Mouse (Mus musculus) frontal cortex, postnatal 14 days (tissue): Measurements from ENCODE around the gene C1ra.
"Not testable (repeated sequence)": the region's sequence is repeated elsewhere in the genome, so short reads cannot be mapped to it uniquely, and the experiment has no call there.

Experiments used
- DNase-seq, 2 experiments: peaks; one replicate each; pipeline ENCODE4 v3.0.0; 2022; ENCODE audit warnings: low spot score in 2 of 2

C1ra gene

DNA sequence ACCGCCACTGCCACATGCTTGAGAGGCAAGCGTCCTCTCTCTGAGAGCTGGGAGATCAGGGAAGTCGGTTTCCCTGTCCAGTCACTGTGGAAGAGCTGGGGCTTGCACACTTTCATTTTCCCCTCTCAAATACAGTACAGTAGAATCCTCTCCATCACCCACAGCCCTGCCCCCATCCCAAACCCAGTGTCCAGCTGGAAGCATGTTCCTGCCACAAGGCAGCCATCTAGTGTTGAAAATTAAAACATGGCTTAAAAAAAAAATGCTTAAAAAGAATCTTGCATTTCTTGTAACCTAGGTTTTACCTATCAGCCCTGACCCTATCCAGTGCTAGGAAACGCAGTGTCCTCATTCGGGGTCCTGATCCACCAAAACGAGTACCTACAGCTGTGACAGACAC lies 32.3 kb downstream of the C1ra start:
- DNase-seq, result peak in 1 of 2 experiments; percentile 7

DNA sequence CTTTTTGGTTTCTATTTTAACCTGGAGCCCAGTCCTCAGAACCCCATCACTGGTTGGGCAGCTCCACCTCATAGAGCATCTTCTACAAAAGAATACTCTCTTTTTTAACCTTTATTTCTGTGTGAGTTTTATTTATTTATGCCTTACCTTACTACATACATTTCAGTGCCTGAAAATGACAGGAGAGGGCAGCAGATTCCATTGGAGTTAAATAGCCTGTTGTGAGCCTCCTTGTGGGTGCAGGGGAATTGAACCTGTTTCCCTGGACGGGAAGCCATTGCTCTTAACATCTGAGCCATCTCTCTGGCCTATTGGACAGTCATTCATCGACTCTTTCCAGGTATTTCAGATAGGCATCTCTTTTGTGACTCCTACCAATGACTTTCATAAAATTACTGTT lies 33.2 kb downstream of the C1ra start:
- no peak for DNase-seq

DNA sequence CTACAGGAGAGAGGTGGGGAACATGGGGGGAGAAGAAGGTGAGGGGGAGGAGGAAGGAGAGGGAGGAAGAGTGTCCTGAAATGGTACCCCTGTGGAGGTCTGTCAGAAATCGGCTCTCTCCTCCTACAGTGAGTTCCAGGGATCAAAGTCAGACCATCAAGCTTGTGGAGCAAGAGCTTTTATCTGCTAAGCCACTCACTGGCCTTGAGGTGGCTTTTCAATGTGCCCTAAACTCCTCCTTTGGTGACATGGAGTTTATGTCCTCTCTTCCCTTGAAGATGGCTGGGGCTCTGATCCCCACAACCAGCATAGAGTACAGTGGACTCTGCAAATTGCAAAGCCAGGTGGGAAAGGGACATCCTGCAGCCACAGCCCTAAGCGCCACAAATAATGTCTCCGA lies 35.8 kb downstream of the C1ra start:
- not testable (repeated sequence) for DNase-seq

DNA sequence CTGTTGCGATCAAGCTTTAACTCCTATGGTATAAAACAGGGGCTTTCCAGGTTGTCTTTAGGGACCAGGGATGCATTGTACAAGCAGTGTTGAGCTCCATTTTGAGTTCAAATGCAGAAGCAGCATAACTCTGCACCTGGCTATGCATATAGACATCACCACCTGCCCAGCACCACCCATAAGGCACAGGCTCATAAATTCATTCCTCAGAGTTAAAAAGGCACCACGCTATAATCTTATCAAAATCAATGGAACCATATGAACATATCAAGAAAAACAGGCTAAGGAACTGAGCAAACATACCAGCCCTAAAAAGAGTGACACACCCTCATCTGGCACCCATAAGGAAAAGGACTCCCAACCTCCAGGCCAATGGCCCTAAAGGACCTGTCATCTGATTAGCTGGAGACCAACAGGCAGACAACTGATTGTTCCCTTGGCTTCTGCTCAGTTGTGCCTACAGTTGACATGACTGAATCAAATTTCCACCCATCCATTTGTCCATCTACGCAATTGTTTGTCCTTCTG lies 36.9 kb downstream of the C1ra start:
- DNase-seq, result no peak

DNA sequence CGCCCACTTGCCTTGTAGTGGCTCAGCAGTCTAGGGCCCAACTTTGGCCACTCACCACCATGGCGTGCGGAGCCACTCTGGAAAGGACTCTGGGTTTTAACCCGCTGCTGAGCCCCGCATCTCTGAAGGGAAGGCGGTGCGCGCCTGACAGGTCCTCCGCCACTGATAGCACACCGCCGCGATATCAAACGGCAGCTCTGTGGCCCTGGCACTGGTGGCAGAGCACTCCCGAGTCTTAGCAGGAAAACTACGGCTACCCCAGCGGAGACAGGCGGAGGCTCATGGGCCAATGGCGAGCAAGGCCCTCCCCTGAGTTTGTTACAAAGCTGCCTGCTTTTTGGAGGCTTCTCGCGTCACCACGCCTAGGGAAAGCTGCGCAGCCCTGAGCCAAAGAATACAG lies 40.6 kb downstream of the C1ra start:
- DNase-seq, result no peak

DNA sequence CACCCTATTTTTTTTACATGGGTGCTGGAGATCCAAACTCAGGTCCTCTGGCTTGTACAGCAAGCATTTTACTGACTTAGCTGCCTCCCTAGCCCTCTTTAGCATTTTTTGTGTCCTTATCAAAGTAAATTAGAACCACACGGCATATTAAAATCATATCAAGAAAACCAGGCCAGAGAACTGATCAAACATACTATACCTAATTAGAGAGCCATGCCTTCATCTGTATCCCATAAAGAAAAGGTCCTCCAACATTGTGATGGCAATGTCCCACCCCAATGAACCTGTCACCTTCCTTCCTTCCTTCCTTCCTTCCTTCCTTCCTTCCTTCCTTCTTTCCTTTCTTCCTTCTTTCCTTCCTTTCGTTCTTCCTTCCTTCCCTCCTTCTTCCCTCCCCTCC lies 43.8 kb downstream of the C1ra start:
- DNase-seq, result not testable (repeated sequence)

DNA sequence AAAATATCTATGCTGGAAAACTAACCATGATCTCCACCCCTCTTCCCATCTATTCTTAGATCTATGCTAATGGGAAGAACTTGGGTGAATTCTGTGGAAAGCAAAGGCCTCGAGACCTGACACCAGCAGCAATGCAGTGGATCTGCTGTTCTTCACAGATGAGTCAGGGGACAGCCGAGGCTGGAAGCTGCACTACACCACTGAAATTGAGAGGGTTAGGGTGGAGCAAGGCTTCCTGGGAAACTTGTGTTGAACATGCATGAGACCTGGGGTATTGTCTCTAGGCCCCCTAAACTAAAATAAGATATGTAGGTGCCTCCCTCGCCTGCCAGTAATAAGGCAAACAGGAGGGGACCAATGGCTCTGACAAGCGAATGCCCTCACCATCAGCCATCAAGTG lies 49.0 kb downstream of the C1ra start:
- DNase-seq, result not testable (repeated sequence)

DNA sequence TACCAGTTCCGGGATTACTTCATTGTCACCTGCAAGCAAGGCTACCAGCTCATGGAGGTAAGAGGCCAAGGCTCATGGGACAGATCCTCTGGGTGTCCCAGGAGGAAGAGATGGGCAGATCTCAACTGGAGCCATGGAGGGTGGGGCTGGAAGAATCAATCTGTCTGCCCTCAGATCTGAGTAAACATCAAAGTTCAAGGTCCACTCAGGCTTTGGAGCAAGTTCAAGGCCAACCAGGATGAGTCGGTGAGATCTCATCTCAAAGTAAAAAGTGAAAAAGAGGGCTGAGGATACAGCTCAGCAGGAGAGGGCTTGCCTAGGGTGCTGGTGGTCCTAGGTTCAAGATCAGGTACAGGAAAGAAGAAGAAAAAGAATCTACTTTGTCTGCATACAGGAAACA lies 49.4 kb downstream of the C1ra start:
- DNase-seq, result not testable (repeated sequence)

DNA sequence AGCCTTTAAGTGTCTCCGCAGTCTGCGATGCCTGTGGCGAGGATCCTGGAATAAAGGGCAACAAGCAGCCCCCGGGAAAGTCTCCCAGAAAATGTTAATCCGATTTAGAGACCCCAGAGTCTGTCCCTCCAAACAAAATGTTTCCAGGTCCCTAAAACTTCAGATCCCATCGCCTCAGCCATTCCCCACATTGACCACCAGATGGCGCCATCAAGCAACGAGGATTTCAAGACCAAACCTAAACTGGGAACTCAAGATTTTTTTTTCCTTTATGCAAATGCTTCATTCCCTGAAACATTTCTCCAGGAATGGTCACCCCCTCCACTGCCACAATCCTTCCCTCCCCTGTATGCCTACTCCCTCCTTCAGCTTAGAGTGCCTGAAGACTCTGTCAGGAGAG lies 57.8 kb downstream of the C1ra start, which contains the start of gene C1rb:
C1rb (plus strand) TSS at position 269 of the 400 bp plus-strand sequence.
- DNase-seq, result peak; percentile 21 to 63
